Mouse (Mus musculus) left cerebral cortex, adult 8-10 months (tissue): Measurements from ENCODE around the gene Cd163l1. TPM values are rescaled to one million over a fixed set of nuclear protein-coding genes. Genes with fewer than 3 reads are reported as not detected.

Experiments used
- DNase-seq, 2 experiments: peaks; one replicate each; pipeline ENCODE4 v3.0.0; 2022; ENCODE audit warnings: low spot score in 2 of 2
- total RNA-seq, 4 experiments: library from RNA; stranded (reverse); gene quantifications; 2 replicates each; pipeline ENCODE4 v1.2.4; 2022

The Cd163l1 gene
- total RNA-seq = under 1 TPM in 1 of 4 experiments, not detected in 3; 0.09 TPM

DNA sequence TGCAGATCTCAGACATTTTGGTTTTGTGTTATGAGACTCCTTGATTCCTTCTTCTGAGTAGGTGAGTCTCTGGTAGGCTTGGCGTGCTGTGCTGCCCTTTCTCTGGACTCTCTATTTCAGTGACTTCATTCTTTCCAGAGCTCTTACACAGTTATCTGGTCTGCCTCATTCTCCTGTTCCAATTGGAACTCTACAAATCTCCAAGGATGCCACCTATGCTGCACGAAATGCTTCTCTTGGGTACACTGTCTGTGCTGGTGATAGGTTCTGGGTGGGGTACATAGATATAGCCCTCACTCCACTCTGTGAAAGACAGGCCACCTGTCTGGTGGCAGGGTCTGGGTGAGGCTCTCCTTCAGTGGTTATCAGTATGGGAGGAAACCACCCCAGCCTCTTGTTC lies at the start of gene Cd163l1:
Gene Cd163l1, plus strand, starts transcription at position 301 of the 400 bp plus-strand sequence.
- DNase-seq = no peak

DNA sequence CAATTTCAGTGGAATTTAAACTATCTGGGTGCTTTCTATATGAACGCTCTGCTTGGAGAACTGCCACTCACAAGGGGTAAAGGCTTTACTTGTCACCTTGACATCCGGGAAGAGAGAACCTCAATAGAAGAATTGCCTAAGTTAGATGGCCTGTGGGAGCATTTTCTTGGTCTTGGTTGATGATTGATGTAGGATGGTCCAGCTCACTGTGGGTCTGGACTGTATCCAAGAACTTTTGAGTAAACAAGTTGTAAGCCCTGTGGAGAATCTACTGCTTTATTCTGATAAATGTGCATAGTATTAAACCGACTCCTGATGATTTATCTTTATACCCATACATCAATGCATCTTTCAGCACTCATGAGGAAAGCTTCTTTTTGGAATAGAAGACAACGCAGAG lies 48.7 kb upstream of the Cd163l1 start:
- no peak for DNase-seq

DNA sequence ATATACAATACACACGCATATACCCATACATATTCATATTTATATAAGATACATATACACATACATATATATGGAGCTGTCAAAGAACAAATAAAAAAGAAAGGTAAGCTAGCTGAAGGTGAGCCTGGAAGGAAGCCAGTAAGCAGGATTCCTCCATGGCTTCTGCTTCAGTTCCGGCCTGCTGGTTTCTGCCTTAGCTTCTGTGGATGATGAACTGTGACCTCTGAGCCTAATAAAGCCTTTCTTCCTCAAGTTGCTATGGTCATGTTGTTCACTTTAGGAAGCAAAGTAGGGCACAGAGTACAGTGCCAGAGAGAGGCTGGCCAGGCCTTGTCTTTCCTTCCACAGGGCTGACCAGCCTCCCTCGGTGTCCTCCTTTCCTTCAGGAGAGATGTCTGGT lies 47.2 kb upstream of the Cd163l1 start:
- no peak for DNase-seq

DNA sequence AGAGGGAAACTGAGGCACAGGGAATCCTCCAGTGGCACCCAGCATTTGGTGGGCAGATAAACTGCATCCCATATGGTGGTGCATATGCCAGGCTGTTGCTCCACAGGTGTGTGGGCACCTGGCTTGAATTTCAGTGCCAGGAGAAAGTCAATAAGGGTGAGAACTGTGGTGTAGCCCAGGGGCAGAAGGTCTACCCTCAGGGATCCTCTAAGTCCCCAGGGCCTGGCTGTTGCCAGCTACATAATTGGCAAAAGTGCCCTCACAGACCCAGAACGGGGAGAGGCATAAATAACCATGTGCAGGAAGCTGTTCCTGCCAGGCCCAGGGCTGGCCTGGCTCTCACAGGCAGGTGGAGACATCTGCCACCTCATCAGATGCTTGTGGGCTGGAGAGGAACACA lies 45.1 kb upstream of the Cd163l1 start, which contains the start of gene Olfr523:
Gene Olfr523, plus strand, starts transcription at position 282 of the 400 bp plus-strand sequence.
- no peak for DNase-seq

DNA sequence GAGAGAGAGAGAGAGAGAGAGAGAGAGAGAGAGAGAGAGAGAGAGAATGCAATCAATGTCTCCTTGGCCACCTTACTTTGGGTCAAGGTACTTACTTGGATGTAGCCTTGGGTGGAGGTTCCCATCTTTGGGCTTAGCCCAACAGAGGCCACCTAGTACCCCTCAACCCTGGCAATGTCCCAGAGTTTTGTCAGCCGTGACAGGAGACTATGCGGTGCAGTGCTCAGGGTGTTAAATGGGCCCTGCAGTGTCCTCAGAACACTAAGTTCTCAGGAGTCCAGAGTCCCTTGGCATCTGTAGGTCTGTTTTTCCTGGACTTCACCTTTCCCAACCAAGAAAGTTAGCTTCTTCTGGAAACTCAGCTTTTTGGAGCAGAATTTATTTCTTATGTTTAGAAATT lies 38.9 kb upstream of the Cd163l1 start:
- no peak for DNase-seq

DNA sequence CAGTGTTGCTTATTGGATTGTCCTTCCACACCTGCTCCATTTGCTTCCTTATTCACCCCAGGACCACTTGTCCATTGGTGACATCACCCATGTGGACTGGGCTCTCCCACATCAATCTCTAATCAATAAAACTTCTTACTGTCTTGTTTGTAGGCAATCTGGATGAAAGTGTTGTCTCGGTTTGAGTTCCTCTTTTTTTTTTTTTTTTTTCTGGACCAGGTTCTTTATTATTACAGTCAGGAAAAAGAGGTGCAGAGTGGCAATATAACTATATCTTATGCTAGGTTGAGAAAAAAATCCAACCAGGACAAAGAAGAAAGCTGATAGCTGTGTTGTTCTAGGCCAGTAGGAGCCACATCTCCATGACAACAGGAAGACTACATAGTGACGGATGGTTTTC lies 37.4 kb upstream of the Cd163l1 start:
- DNase-seq = no peak

DNA sequence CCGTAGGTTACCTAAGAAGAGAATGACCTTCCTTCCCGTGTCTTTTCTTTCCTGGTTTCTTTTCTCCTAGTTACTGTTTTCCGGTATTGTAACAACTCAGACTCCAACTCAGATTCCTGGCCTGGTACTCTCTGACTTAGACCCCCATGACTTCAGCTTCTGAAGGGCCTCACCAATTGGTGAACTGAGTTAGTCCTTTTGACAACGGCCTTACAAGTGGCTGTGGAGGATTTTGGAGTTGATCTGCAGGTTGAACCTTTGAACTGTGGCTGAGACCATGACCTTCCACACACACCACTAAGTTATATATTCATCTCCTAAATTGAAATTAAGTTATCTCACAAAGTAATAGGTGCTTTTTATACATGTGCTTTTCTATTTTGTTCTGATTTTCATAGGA lies 33.9 kb upstream of the Cd163l1 start:
- no peak for DNase-seq

DNA sequence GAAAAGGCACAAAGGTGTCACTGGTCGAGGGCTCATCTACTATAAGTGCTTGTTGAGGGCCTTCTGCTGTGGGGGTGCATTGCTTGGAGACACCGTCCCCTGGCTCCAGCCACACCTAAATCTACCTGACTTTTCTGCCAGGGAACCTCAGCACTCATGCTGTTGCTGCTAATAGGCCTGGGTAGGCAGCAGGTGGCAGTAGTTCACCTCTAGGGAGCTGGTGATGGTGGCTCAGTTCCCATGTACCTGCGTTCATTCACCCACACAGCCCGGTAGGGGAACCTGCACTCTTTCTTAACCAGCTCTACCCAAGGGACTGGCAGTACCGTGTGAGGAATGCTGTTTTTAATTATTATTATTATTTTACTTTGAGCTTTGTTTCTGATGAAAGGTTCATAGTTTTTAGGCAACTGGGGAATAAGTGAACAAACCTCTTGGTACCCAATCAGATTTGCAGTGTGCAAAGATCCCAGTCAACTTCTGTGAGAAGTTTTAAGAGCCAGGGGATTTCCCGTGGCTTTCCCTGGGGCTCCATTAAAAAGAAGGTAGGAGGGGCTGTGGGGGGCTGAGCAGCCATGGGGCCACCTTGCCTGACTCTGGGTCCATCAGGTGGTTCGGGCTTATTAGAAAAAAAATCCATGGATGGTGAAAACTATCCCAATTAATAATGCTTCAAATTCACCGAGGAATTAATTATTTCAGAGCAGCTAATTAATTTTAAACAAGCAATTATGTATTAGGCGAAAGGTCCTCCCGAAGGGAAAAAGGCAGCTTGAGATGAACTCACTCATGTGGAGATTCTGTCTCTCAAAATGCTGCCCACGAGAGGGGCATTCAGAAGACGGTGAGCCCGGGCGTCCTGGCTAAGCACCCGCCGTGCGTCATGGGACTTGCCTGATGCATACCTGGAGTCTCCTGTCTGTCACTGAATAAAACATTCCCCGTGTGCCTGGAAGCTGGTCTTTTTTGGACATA lies 31.1 kb upstream of the Cd163l1 start:
- peak in 1 of 2 experiments; percentile 27 for DNase-seq

DNA sequence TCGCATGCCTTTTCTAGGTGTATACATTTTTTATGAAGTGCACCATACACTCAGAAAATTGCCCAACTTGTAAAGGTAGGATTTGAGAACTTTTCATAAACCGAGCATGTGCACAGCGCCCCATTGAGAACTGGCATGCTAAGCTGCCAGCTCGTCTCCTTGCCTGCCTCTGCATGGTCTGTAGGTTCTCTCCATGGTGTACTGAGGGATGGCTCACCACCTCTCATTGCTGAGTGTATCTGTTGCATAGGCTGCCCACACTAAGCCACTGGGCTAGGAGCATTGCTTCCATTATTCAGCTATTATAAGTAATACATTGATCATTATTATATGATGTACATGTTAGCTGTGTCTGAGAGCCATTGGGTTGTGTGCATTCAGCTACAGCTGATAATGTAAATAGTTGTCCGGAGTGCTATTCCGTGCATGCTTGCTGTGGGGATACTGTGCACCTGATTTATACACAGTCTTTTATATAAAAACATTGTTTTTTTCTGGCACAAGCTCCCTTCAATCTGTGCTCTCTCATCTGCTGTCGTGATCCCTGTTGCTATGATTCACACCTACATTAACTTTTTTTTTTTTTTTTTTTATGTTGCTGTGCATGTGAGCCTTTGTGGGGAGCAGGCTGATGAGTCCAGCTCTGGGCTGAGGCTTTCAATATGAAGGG lies 30.2 kb upstream of the Cd163l1 start:
- DNase-seq = peak in 1 of 2 experiments; percentile 29

DNA sequence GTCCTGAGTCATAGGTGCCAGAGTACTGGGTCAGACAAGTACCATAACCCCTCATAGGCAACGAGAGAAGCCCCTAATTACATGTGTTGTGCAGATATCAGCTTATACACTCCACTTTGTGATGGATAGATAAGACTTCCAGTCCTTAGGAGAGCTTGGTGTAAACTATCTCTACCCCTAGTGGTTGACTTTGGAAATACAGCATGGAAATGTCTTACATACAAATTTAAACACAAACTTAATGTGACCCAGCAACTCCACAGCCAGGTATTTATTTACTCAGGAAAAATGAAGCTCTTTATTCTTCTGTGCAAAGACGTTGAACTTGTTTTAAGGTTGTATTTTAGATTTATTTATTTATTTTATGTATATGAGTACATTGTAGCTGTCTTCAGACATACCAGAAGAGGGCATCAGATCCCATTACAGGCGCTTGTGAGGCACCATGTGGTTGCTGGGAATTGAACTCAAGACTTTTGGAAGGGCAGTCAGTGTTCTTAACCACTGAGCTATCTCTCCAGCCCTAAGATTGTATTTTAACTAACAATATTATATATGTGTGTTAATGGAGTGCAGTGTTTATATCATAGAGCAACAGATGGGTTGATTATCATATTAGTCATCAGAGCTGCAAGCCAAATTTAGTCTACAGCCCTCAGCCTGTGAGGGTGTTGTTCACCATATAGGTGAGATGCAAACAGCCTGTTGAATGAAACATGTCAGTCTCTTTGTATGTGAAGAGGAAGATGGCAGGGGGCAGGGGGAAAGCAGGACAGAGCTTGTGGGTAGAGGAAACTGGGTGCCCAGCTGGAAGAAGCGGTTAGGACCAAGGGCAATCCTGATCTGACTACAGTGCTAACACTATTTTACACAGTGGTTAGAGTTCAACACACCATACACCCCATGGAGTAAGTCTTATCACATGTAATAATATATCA lies 29.4 kb upstream of the Cd163l1 start:
- no peak for DNase-seq

DNA sequence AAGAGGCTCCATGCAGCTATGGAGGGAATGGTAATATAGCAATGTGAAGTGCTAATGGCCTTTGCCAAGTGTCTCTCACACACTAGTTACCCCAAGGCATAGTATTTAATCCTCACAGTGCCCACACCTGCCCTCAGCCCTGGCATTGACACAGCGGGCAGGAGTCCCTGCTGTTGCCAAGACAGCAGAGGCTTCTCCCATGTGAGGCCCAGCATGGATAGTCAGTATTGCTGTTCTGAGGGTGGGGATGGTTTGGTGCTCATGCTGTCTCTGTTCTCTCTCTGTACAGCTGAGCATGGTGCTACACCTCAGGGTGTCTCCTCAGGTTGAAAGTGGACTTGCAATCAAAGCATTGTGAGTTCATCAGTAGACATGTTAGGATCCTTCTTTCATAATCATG lies 27.6 kb upstream of the Cd163l1 start:
- DNase-seq = no peak

DNA sequence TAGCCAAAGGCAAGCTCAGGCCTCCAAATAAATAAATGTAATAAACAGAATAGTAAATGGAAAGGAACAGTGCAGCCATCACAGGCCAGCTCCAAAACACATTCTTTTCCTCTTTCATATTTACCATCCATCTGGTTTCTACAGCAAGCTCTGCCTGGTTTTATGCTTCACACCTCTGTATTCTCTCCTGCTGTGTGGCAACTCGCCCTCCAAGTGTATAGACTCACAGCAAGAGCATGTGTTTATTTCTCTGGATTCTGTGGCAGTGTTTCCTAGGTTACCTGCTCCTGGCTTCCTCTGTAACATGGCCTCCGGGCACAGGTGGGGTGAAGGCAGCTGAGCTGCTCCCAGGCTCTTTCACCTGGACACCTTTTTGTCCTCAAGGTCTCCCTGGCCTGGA lies 25.6 kb upstream of the Cd163l1 start:
- no peak for DNase-seq

DNA sequence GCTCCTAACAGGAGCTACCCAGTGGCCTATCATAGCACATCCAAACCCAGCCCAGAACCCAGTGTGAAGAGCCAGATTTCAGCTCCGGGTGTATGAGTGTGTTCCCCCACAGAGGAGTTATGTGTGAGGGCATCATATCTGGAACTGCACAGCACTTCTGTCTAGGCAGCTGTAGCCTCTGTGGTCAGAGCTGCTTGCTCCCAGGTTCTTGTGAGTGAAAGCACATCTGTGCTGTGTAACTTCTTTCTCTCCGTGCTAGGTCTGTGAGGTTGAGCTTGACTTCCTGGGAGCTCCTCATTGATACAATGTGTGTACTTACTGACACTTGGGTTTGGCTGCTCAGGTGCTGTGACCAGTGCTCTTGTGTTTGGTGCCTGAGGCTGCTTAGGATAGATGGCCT lies 25.2 kb upstream of the Cd163l1 start:
- no peak for DNase-seq

DNA sequence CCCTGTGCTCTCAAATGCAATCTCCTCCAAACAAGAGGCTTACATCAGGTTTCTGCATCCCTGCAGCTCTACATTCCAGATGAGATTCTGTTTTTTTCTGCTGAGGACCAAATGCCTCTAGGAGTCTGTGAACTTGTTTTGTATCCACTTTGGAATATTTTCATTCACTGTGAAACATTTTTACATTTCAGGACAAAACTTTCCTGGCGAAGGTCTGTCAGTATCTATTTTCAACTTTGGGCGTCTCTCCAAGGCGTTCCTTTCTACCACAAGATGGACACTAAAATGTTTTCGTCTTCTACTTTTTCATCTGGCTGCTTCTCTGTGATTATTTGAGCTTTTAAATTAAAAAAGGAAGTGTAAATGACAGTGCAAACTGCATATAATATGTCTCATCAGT lies 24.0 kb upstream of the Cd163l1 start:
- no peak for DNase-seq

DNA sequence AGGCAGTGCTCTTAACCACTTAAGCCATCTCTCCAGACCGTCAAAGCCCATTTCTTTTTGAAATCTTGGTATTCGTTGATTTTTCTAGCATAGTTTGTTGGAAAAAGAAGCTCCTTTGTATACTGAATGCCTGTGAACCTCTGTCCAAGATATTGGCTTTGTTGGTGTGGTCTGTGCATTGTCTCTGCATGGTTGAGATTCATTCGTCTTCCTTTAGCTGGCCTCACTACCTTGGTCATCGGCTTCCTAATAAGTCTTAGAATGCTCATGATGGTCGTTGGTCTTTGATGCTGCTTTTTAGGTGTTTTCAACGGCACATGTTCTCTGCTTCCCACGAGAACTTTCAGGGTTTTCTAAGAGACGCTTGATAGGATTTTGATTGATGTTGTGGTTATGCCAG lies 22.1 kb upstream of the Cd163l1 start:
- DNase-seq = no peak

DNA sequence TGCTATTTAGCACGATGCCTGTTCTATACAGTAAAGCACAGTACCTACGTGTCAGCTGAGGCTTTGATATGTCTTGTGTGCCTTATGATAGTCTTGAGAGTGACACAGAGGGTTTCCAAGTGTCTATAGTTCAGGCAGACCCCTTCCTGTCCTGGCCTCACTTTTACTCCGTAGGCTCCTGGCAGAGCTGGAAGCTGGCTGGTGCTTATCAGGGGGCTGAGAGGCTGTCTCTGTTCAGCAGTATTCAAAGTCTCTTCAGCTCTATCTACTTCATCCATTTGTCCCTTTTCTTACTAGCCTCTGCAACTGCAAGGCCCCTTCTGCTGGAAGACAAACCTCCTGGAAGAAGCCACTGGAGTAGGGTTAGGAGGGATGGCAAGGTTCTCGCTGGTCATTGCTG lies 17.0 kb upstream of the Cd163l1 start:
- DNase-seq = no peak

DNA sequence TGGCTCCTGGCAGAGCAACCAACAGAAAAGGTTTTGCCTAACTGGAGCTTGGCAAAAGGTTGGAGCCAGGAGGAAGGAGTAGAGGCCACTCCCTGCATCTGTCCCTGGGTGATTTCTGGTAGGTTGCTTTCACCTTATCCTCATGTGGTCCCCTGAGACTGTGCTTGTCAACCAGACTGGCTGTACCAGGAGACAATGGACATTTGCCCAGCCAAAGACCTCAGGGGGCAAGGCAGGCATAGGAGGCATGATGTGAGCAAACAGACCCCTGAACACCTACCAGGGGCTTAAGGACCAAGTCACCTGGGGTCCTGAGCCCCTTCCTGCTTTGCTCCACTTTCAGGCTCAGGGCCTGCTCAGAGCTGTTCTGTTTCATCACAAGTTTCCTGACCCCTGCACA lies 12.2 kb upstream of the Cd163l1 start, which contains the start of gene Olfr524:
Gene Olfr524, minus strand, starts transcription at position 101 of the 400 bp plus-strand sequence.
- no peak for DNase-seq

DNA sequence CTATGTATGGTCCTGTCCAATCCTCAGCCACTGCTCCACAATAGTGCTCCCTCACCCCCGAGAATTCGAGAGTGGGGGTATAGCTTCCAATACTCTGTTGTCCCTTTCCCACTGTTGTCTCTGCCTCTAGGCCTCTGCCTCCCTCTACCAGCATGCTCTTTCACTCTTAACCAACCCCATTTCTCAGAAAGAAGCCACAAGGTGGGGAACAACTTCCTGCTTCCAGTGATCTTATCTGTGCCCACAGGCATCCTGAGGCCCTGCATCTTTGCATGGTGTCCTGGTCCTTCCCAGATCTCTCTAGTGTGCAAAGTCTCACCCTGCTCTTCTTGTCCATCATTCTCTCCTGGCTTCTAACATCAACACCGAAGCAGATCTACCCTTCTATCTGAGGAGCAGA lies 11.2 kb upstream of the Cd163l1 start:
- no peak for DNase-seq

DNA sequence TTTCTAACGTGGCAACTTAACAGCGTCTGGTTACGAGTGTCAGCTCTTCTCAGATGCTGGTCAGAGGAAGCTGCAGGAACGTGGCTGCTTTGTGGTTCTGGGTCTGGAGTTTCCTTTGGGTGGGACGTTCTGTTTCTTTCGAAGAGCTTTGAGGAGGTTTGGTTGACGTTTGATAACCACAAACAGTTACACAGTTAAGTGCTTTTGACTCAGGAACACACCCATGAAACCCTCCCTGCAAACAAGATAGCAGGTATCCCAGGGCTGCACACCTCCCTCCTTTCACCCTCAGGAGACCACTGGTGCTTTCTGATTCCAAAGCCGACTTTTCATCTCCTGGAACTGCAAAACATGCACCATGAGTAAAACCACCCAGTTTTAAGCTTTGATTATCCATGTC lies 9.9 kb upstream of the Cd163l1 start:
- no peak for DNase-seq

DNA sequence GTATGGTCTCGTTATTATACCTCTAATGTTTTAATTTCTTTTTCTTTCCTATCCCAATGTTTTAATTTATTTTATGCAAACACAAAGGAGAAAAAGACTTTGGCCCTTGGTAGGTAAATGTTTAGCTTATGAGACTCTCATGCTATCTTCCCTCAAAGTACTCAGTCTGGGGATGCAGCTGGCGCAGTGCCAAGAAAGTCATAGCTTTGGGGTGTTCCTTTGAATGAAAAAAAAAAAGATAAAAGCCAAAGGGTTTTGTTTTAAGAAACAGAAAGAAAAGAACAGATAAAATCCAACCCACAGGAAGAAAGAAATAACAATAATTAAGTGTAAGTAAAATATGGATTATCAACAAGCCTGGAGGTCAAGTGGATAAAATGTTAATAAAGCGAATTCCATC lies 9.4 kb upstream of the Cd163l1 start:
- no peak for DNase-seq

DNA sequence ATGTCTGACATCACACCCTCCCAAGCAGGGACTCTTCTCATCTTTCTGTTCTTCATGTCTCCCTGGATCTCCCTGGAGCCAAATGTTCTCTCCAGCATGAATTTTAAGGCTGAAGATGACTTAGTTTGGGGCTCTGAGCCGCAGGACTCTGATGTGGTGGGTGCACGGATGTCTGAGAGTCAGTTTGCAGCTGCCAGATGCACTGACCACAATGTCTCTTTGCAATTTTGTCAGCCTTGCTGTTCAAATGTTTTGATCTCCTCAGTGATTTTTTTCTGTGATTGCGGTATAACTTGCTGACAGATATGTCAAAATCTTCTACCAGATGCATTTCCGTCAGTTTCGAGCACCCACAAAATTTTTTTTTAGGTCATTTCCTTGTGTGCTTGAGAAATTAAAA lies 4.2 kb upstream of the Cd163l1 start:
- no peak for DNase-seq
